Mouse (Mus musculus): Measurements from ENCODE around the gene Gpr3. TPM values are rescaled to one million over a fixed set of nuclear protein-coding genes. Genes with fewer than 3 reads are reported as not detected.
A peak's percentile ranks its signal among the peaks of the same experiment; 100 is the strongest.

The Gpr3 gene
- polyA plus RNA-seq, 1 experiment from 2014 or later = 0.37 TPM

GRCm38 (mm10) chr4:133226073-133226472 is 13.7 kb upstream of the Gpr3 start:
- H3K36me3 ChIP-seq (ENCODE audit: control insufficient read depth, insufficient read depth, low read length) = no peaks in the 10 kb centered on the region
- DNase-seq (ENCODE audit: low spot score) (no peak), ATAC-seq (replicated peaks; ENCODE audit: low FRiP score) (no peak)
- no peak overlapping the region for H3K9ac ChIP-seq (ENCODE audit: low read length)
- H3K4me1 ChIP-seq (replicated peaks; ENCODE audit: control insufficient read depth, insufficient read depth, low read length) = peaks cover under 1% of the 10 kb centered on the region; the same call in 1 of the 2 replicates
- H3K27ac ChIP-seq (ENCODE audit: low read depth, low read length) = no peak overlapping the region
- 0 out of 2 replicates have a peak, but pooled peaks cover under 1% of the 10 kb centered on the region for H3K27me3 ChIP-seq (ENCODE audit: control insufficient read depth, insufficient read depth, low read length)
- H3K9me3 ChIP-seq (ENCODE audit: control insufficient read depth, low read length) = no peaks in the 10 kb centered on the region
- H3K4me2 ChIP-seq (ENCODE audit: low read depth, low read length, severe bottlenecking) = no peak overlapping the region
- WGBS = 76% methylated on average over 10 of the region's 10 CpGs
- H3K4me3 ChIP-seq (ENCODE audit: low read depth, low read length) = no peak overlapping the region

GRCm38 (mm10) chr4:133223875-133224274 is 11.5 kb upstream of the Gpr3 start:
- DNase-seq (ENCODE audit: low spot score) (no peak), ATAC-seq (replicated peaks; ENCODE audit: low FRiP score) (no peak)
- H3K27ac ChIP-seq (ENCODE audit: low read depth, low read length) = no peak overlapping the region
- H3K9me3 ChIP-seq (ENCODE audit: control insufficient read depth, low read length) = no peaks in the 10 kb centered on the region
- H3K4me2 ChIP-seq (ENCODE audit: low read depth, low read length, severe bottlenecking) = no peak overlapping the region
- H3K4me3 ChIP-seq (ENCODE audit: low read depth, low read length) = no peak overlapping the region
- no peaks in the 10 kb centered on the region for H3K36me3 ChIP-seq (ENCODE audit: control insufficient read depth, insufficient read depth, low read length)
- peaks cover 6% of the 10 kb centered on the region; the same call in 1 of the 2 replicates for H3K4me1 ChIP-seq (replicated peaks; ENCODE audit: control insufficient read depth, insufficient read depth, low read length)
- WGBS = 30% methylated on average over 5 of the region's 5 CpGs
- H3K9ac ChIP-seq (ENCODE audit: low read length) = no peak overlapping the region; the same call in 1 of the 2 replicates
- H3K27me3 ChIP-seq (ENCODE audit: control insufficient read depth, insufficient read depth, low read length) = peaks cover 7% of the 10 kb centered on the region; the same call in 1 of the 2 replicates

GRCm38 (mm10) chr4:133221701-133222100 is 9.4 kb upstream of the Gpr3 start:
- ATAC-seq (replicated peaks; ENCODE audit: low FRiP score) (no peak), DNase-seq (ENCODE audit: low spot score) (no peak)
- Histone ChIP-seq H3K4me2 (ENCODE audit: low read depth, low read length, severe bottlenecking) (no peak overlapping the region), H3K36me3 (ENCODE audit: control insufficient read depth, insufficient read depth, low read length) (no peaks in the 10 kb centered on the region), H3K9ac (ENCODE audit: low read length) (no peak overlapping the region), H3K27ac (ENCODE audit: low read depth, low read length) (no peak overlapping the region), H3K4me1 (replicated peaks; ENCODE audit: control insufficient read depth, insufficient read depth, low read length) (peaks cover 6% of the 10 kb centered on the region; the same call in 1 of the 2 replicates), H3K4me3 (ENCODE audit: low read depth, low read length) (no peak overlapping the region), H3K9me3 (ENCODE audit: control insufficient read depth, low read length) (no peaks in the 10 kb centered on the region), H3K27me3 (ENCODE audit: control insufficient read depth, insufficient read depth, low read length) (peaks cover 7% of the 10 kb centered on the region; the same call in 1 of the 2 replicates)
- WGBS = 84% methylated on average over 8 of the region's 8 CpGs

GRCm38 (mm10) chr4:133220656-133221055 is 8.3 kb upstream of the Gpr3 start:
- peak overlapping the region; percentile 14; the same call in 1 of the 2 replicates for H3K4me3 ChIP-seq (ENCODE audit: low read depth, low read length)
- H3K36me3 ChIP-seq (ENCODE audit: control insufficient read depth, insufficient read depth, low read length) = no peaks in the 10 kb centered on the region
- peaks cover 7% of the 10 kb centered on the region; the same call in 1 of the 2 replicates for H3K27me3 ChIP-seq (ENCODE audit: control insufficient read depth, insufficient read depth, low read length)
- peaks cover 6% of the 10 kb centered on the region; the same call in 1 of the 2 replicates for H3K4me1 ChIP-seq (replicated peaks; ENCODE audit: control insufficient read depth, insufficient read depth, low read length)
- peak overlapping the region; percentile 23; the same call in 1 of the 2 replicates for H3K9ac ChIP-seq (ENCODE audit: low read length)
- no peak overlapping the region for H3K27ac ChIP-seq (ENCODE audit: low read depth, low read length)
- 1% methylated on average over 25 of the region's 25 CpGs for WGBS
- H3K4me2 ChIP-seq (ENCODE audit: low read depth, low read length, severe bottlenecking) = peak overlapping the region; percentile 49
- DNase-seq (ENCODE audit: low spot score) = peak; percentile 66
- no peak for ATAC-seq (replicated peaks; ENCODE audit: low FRiP score)
- no peaks in the 10 kb centered on the region for H3K9me3 ChIP-seq (ENCODE audit: control insufficient read depth, low read length)

- Histone ChIP-seq H3K27me3 (ENCODE audit: control insufficient read depth, insufficient read depth, low read length) (peaks cover 15% of the 10 kb centered on the region), H3K9ac (ENCODE audit: low read length) (no peak overlapping the region), H3K9me3 (ENCODE audit: control insufficient read depth, low read length) (no peaks in the 10 kb centered on the region), H3K4me2 (ENCODE audit: low read depth, low read length, severe bottlenecking) (no peak overlapping the region), H3K4me1 (replicated peaks; ENCODE audit: control insufficient read depth, insufficient read depth, low read length) (peaks cover 6% of the 10 kb centered on the region; the same call in 1 of the 2 replicates), H3K4me3 (ENCODE audit: low read depth, low read length) (no peak overlapping the region), H3K27ac (ENCODE audit: low read depth, low read length) (no peak overlapping the region), H3K36me3 (ENCODE audit: control insufficient read depth, insufficient read depth, low read length) (no peaks in the 10 kb centered on the region)
- WGBS = 89% methylated on average over 3 of the region's 3 CpGs
- DNase-seq (ENCODE audit: low spot score) (no peak), ATAC-seq (replicated peaks; ENCODE audit: low FRiP score) (no peak)
Observed at GRCm38 (mm10) chr4:133218745-133219144, 6.4 kb upstream of the Gpr3 start.

- H3K27ac ChIP-seq (ENCODE audit: low read depth, low read length) = no peak overlapping the region
- H3K4me3 ChIP-seq (ENCODE audit: low read depth, low read length) = no peak overlapping the region
- peak; percentile 81 for DNase-seq (ENCODE audit: low spot score)
- H3K4me1 ChIP-seq (replicated peaks; ENCODE audit: control insufficient read depth, insufficient read depth, low read length) = peaks cover 14% of the 10 kb centered on the region
- no peaks in the 10 kb centered on the region for H3K36me3 ChIP-seq (ENCODE audit: control insufficient read depth, insufficient read depth, low read length)
- ATAC-seq (replicated peaks; ENCODE audit: low FRiP score) = peak; percentile 46; the same call in 1 of the 2 replicates
- H3K9me3 ChIP-seq (ENCODE audit: control insufficient read depth, low read length) = no peaks in the 10 kb centered on the region
- H3K4me2 ChIP-seq (ENCODE audit: low read depth, low read length, severe bottlenecking) = no peak overlapping the region
- no peak overlapping the region for H3K9ac ChIP-seq (ENCODE audit: low read length)
- WGBS = 3% methylated on average over 5 of the region's 5 CpGs
- peaks cover 26% of the 10 kb centered on the region for H3K27me3 ChIP-seq (ENCODE audit: control insufficient read depth, insufficient read depth, low read length)
Observed at GRCm38 (mm10) chr4:133217641-133218040, 5.3 kb upstream of the Gpr3 start.

- Histone ChIP-seq H3K4me2 (ENCODE audit: low read depth, low read length, severe bottlenecking) (peak overlapping the region; percentile 95; the same call in 1 of the 2 replicates), H3K27me3 (ENCODE audit: control insufficient read depth, insufficient read depth, low read length) (peaks cover 34% of the 10 kb centered on the region), H3K4me1 (replicated peaks; ENCODE audit: control insufficient read depth, insufficient read depth, low read length) (peaks cover 14% of the 10 kb centered on the region), H3K9ac (ENCODE audit: low read length) (no peak overlapping the region), H3K36me3 (ENCODE audit: control insufficient read depth, insufficient read depth, low read length) (no peaks in the 10 kb centered on the region), H3K9me3 (ENCODE audit: control insufficient read depth, low read length) (no peaks in the 10 kb centered on the region), H3K4me3 (ENCODE audit: low read depth, low read length) (no peak overlapping the region), H3K27ac (ENCODE audit: low read depth, low read length) (no peak overlapping the region)
- WGBS = 7% methylated on average over 10 of the region's 10 CpGs
- no peak for ATAC-seq (replicated peaks; ENCODE audit: low FRiP score)
- no peak for DNase-seq (ENCODE audit: low spot score)
Observed at GRCm38 (mm10) chr4:133213661-133214060, 1.3 kb upstream of the Gpr3 start.

- H3K36me3 ChIP-seq (ENCODE audit: control insufficient read depth, insufficient read depth, low read length) = no peaks in the 10 kb centered on the region
- peaks cover 34% of the 10 kb centered on the region for H3K27me3 ChIP-seq (ENCODE audit: control insufficient read depth, insufficient read depth, low read length)
- DNase-seq (ENCODE audit: low spot score) (no peak), ATAC-seq (replicated peaks; ENCODE audit: low FRiP score) (no peak)
- H3K4me2 ChIP-seq (ENCODE audit: low read depth, low read length, severe bottlenecking) = peak overlapping the region; percentile 95; the same call in 1 of the 2 replicates
- H3K9me3 ChIP-seq (ENCODE audit: control insufficient read depth, low read length) = no peaks in the 10 kb centered on the region
- H3K4me1 ChIP-seq (replicated peaks; ENCODE audit: control insufficient read depth, insufficient read depth, low read length) = peaks cover 14% of the 10 kb centered on the region
- no peak overlapping the region for H3K27ac ChIP-seq (ENCODE audit: low read depth, low read length)
- peak overlapping the region; percentile 65 for H3K4me3 ChIP-seq (ENCODE audit: low read depth, low read length)
- H3K9ac ChIP-seq (ENCODE audit: low read length) = no peak overlapping the region
- WGBS = under 1% methylated on average over 8 of the region's 9 CpGs
Observed at GRCm38 (mm10) chr4:133213268-133213590, 893 bp upstream of the Gpr3 start.
